Mouse (Mus musculus) olfactory bulb, adult 2 months (tissue): Measurements from ENCODE around the gene Zbtb3. TPM values are rescaled to one million over a fixed set of nuclear protein-coding genes. Genes with fewer than 3 reads are reported as not detected.

Source experiments
- H3K27ac ChIP-seq: fragments of 200-500 bp; 2 replicates; pipeline ENCODE4 v1.5.1; 2012; ENCODE audit warnings: low read depth, low read length; ENCODE audit not compliant: insufficient read depth
- H3K4me1 ChIP-seq: fragments of 200-500 bp; 2 replicates; pipeline ENCODE4 v1.6.1; 2012; ENCODE audit warnings: low read length; ENCODE audit not compliant: control insufficient read depth, insufficient read depth
- H3K4me3 ChIP-seq: fragments of 200-500 bp; 2 replicates; pipeline ENCODE4 v1.5.1; 2012; ENCODE audit warnings: mild to moderate bottlenecking, low read depth, low read length, moderate library complexity; ENCODE audit not compliant: insufficient read depth
- CTCF ChIP-seq: fragments of 200-500 bp; IDR thresholded peaks from 2 replicates; pipeline ENCODE4 v1.5.1; 2012; ENCODE audit warnings: low read depth, mild to moderate bottlenecking, low read length, moderate library complexity; ENCODE audit not compliant: insufficient read depth
- POLR2A ChIP-seq: fragments of 200-500 bp; IDR thresholded peaks from 2 replicates; pipeline ENCODE4 v1.6.1; 2012; ENCODE audit warnings: mild to moderate bottlenecking, low read depth, low read length, moderate library complexity; ENCODE audit not compliant: insufficient read depth
- WGBS: fragments of 180-500 bp; shearing (Covaris S2); methylation state at CpG from one replicate; pipeline ENCODE4 v1.1.7; 2018; 5-methylcytosine and 5-hydroxymethylcytosine counted together
- polyA plus RNA-seq: library from polyadenylated mRNA; stranded (reverse); fragments of >200 nt; gene quantifications from 2 replicates; pipeline ENCODE4 v1.2.4, GENCODE M21; 2012; ENCODE audit warnings: low replicate concordance; ENCODE audit not compliant: missing spikeins, insufficient read depth, insufficient read length

Gene Zbtb3
- not detected in 2 replicates for polyA plus RNA-seq

GRCm38 (mm10) chr19:8802130-8802821, at the start of gene Zbtb3:
TSS of gene Zbtb3 (plus strand) at chr19:8802555.
- Histone ChIP-seq H3K27ac (peak within 1 kb of the TSS; percentile 65), H3K4me1 (peaks cover 18% of the 10 kb centered on the region), H3K4me3 (peak within 1 kb of the TSS; percentile 77)
- WGBS, result under 1% methylated on average over 30 of the region's 30 CpGs
- TF ChIP-seq CTCF (no peak), POLR2A (peak; percentile 66)

- Histone ChIP-seq H3K4me1 (peaks cover 8% of the 10 kb centered on the region; the same call in 1 of the 2 replicates), H3K27ac (no peak overlapping the region), H3K4me3 (no peak overlapping the region)
- TF ChIP-seq CTCF (no peak), POLR2A (no peak)
- 70% methylated on average over 3 of the region's 3 CpGs for WGBS
Observed at GRCm38 (mm10) chr19:8755652-8756051, 46.7 kb upstream of the Zbtb3 start.

GRCm38 (mm10) chr19:8756635-8757387, 45.5 kb upstream of the Zbtb3 start, which contains the start of gene Nxf1:
TSS of gene Nxf1 (plus strand) at chr19:8757073.
- H3K4me1 ChIP-seq, result peaks cover 8% of the 10 kb centered on the region; the same call in 1 of the 2 replicates
- H3K4me3 ChIP-seq, result peak within 1 kb of the TSS; percentile 98
- TF ChIP-seq CTCF, result no peak
- TF ChIP-seq POLR2A, result peak; percentile 86
- under 1% methylated on average over 75 of the region's 75 CpGs for WGBS
- peak within 1 kb of the TSS; percentile 66 for H3K27ac ChIP-seq

- Histone ChIP-seq H3K4me3 (peak overlapping the region; percentile 98), H3K4me1 (peaks cover 8% of the 10 kb centered on the region; the same call in 1 of the 2 replicates), H3K27ac (no peak overlapping the region)
- TF ChIP-seq CTCF (no peak), POLR2A (no peak)
- 1% methylated on average over 14 of the region's 14 CpGs for WGBS
Observed at GRCm38 (mm10) chr19:8757471-8757998, 44.8 kb upstream of the Zbtb3 start.

GRCm38 (mm10) chr19:8758899-8759298, 43.5 kb upstream of the Zbtb3 start:
- 85% methylated on average over 2 of the region's 2 CpGs for WGBS
- H3K27ac ChIP-seq, result no peak overlapping the region
- TF ChIP-seq POLR2A (no peak), CTCF (no peak)

GRCm38 (mm10) chr19:8760757-8761156, 41.6 kb upstream of the Zbtb3 start:
- peaks cover 2% of the 10 kb centered on the region; the same call in 1 of the 2 replicates for H3K4me1 ChIP-seq
- H3K4me3 ChIP-seq, result no peak overlapping the region
- H3K27ac ChIP-seq, result no peak overlapping the region
- 94% methylated on average over 2 of the region's 2 CpGs for WGBS
- no peak for TF ChIP-seq CTCF
- TF ChIP-seq POLR2A, result no peak

More at GRCm38 (mm10) chr19:8758899-8759298, 43.5 kb upstream of the Zbtb3 start:
- Histone ChIP-seq H3K4me1 (peaks cover 8% of the 10 kb centered on the region; the same call in 1 of the 2 replicates), H3K4me3 (no peak overlapping the region)

GRCm38 (mm10) chr19:8763276-8763675, 39.1 kb upstream of the Zbtb3 start:
- Histone ChIP-seq H3K27ac (no peak overlapping the region), H3K4me1 (peaks cover 2% of the 10 kb centered on the region; the same call in 1 of the 2 replicates), H3K4me3 (no peak overlapping the region)
- TF ChIP-seq POLR2A (no peak), CTCF (no peak)
- whole genome bisulfite sequencing, result 90% methylated on average over 4 of the region's 4 CpGs

GRCm38 (mm10) chr19:8765562-8765961, 36.8 kb upstream of the Zbtb3 start:
- WGBS, result 97% methylated on average over 9 of the region's 9 CpGs
- Histone ChIP-seq H3K4me1 (peaks cover 3% of the 10 kb centered on the region), H3K4me3 (no peak overlapping the region), H3K27ac (no peak overlapping the region)
- TF ChIP-seq CTCF (no peak), POLR2A (no peak)
